Mouse (Mus musculus) cerebellum, adult 9-10 months (tissue): ENCODE measurements at regions not wholly inside any gene's neighbourhood (a gene's known extent, or its start where the extent isn't known, plus 50 kb on each side); places are given as distances from the start of the nearest gene placed in this dataset.
A peak's percentile ranks its signal among the peaks of the same experiment; 100 is the strongest.

Experiments used
- DNase-seq: peaks from one replicate; pipeline ENCODE4 v3.0.0; 2022

- no peak for DNase-seq
Observed at GRCm38 (mm10) chr16:30652692-30653091, 53.2 kb downstream of the Fam43a start.

DNA sequence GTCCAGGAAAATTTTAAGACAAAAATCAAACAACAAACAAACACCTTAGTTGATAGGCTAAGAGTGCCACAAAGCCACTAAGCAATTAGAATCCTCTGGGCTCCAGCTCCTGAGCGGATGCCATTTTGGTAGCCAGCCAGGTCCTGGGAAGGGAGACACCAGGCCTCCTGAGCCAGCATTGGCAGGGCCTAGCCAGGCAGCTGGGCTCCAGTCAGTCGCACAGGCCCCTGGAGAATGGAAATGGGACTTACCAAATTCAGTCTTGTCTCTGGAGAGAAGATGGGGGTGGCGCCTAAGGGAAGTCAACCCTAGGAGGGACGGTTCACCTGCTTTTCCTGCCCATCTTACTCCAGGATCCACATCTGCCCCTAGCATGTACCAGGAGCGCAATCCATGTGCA, 54.3 kb downstream of the Fam43a start:
- DNase-seq = peak; percentile 38

- no peak for DNase-seq
Observed at GRCm38 (mm10) chr16:30654226-30654625, 54.7 kb downstream of the Fam43a start.

DNA sequence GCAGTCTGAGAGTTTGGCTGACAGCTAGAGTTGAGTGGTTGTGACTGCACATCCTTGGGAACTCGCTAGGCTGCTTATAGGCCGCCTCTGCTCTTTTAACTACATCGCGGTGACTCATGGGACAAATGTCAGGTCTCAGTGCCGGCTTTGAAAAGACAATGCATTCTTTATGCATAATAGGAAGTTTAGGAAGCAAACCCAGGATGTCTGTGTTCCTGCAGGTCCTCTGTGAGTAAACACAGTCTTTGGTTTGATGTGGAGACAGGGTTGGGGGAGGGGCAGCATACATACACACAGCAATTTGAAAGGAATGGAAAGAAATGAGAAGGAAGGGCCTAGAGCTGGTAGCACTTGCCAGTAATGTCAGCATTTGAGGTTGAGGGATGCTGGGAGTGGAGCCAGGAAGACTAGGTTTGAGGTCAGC, 56.3 kb downstream of the Fam43a start:
- DNase-seq = no peak

GRCm38 (mm10) chr16:30656881-30657280, 57.4 kb downstream of the Fam43a start:
- no peak for DNase-seq

DNA sequence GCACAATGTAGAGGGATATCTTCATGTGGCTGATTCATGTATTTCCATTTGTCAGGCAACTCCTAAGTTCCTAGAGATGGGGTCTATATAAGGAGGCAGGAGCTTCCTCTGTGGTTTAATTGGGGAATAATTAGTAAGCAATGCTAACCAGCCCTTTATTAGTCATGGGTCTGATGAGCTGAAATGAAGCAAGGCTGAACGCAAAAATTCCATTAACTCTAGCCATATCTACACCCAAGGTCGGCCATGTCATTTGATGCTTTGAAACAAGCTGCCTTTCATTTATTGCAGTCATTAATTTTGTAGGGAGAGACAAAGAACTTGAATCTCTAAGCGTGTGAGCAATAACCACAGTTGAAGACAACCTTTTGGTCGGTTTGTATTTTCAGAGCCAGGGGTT, 59.4 kb downstream of the Fam43a start:
- no peak for DNase-seq

GRCm38 (mm10) chr16:30661086-30661977, 61.8 kb downstream of the Fam43a start:
- no peak for DNase-seq

DNA sequence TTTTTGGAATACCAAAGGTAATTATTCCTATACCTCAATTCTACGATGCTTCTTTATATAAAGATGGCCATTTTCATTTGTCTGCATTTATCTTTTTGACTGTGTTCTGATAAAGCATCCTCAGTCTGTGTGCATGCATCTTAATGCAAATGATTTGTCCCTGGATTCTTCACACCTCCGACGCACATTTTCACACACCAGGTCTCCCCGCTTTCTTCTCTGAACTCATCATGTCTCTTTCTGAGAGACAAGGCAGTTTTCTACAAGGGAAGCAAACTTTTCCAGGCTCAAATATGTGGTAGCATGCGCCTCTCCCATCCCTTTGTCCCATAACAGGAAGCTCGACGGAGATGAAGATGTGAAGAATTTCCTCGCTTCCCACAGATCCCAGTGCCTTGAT, 63.5 kb downstream of the Fam43a start:
- no peak for DNase-seq

- DNase-seq = no peak
Observed at GRCm38 (mm10) chr16:30663971-30664370, 64.4 kb downstream of the Fam43a start.

GRCm38 (mm10) chr16:30664433-30664832, 64.9 kb downstream of the Fam43a start:
- DNase-seq = no peak

DNA sequence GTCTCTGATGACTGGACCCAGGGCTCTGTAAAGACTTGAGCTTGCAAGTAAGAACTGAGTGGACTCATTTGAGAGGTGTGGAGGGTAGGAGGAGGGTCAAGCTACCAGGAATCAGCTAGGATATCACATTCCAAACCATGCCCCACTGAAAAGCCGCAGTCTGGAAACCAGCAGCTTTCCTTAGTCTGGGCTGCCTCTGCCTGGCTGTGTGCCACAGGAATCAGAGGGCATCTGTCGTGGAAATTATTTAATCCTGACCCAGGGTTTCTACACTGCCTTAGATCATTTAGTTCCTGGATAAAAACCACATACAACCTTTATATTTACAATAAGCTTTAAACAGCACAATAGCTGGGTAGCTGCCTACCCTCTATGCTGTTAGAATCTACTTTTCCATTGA, 66.4 kb downstream of the Fam43a start:
- no peak for DNase-seq

GRCm38 (mm10) chr16:30669883-30670282, 70.4 kb downstream of the Fam43a start:
- no peak for DNase-seq

GRCm38 (mm10) chr16:30671584-30671983, 72.1 kb downstream of the Fam43a start:
- no peak for DNase-seq

DNA sequence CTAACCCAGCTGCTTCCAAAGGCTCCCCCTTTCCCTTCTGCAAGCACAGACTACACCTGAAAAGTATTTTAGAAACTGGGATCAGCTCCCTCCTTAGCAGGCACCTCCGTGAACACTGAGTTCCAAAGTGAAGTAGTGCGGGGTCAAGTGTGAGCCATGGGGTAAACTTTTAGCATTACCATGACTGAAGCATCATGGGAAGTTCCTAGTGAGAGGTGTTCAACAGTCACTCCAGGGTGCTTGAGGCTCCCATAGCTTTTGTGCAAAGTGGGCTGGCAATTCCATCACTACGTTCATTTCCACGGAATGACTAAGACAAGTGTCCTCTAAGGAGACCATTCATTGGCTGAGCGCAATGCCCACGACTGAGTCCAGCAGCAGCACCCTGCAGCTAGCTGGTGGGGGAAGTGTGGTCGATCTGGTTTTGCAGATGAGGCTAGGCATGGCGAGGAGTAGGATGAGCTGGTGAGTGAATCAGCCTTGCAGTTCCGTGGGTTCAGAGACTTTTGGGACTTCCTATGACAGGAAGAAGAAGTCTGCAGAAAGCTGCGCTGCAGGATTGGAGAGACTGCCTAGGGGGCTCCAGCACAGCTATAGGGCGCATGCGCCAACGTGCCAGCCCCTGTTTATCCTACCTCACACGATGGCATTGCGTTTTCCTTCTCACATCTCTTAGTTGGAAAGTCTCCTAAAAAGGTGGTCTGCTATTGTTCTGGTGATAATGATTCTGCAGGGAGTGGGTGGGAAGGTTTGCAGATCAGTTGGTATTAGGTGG, 73.4 kb downstream of the Fam43a start:
- no peak for DNase-seq

GRCm38 (mm10) chr16:30673662-30674061, 74.1 kb downstream of the Fam43a start:
- DNase-seq = no peak

GRCm38 (mm10) chr16:30675829-30676228, 76.3 kb downstream of the Fam43a start:
- DNase-seq = no peak

- DNase-seq = no peak
Observed at GRCm38 (mm10) chr16:30677016-30677415, 77.5 kb downstream of the Fam43a start.

DNA sequence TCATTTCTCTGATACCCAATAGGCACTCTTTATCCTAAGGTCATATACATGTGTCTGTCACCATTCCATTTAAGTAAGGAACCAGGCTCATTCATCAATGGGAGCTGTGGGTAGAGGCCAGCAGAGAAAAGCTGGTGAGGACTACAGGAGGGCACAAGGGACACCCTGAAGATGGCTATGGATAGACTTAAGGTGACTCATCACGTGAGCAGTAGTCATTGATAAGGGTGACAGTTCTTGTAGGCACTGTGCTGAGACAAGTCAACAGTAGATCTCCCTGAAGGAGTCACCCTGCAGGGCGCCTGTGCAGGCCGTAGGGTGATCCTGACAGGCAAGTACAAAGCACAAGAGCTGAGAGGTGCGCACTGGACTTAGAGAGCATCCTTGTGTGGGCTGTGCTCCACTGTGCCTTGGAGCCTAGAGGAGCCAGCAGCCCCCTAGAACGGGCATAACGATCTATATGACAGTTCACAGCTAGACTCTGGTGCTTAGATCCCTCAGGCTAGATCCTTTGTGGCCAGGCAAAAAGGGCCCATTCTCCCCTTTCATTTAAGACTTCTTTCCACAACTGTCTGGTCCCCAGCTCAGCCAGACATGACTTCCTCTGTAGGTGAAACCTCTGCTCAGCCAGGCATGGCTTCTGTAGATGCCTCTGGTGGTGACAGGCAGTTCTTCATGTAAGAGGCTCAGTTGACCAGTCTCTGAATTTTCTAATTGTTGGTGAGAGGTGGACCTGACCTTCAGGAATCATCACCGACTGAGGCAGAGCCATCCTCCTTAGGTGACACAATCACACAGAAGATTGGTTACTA, 78.6 kb downstream of the Fam43a start:
- DNase-seq = no peak

DNA sequence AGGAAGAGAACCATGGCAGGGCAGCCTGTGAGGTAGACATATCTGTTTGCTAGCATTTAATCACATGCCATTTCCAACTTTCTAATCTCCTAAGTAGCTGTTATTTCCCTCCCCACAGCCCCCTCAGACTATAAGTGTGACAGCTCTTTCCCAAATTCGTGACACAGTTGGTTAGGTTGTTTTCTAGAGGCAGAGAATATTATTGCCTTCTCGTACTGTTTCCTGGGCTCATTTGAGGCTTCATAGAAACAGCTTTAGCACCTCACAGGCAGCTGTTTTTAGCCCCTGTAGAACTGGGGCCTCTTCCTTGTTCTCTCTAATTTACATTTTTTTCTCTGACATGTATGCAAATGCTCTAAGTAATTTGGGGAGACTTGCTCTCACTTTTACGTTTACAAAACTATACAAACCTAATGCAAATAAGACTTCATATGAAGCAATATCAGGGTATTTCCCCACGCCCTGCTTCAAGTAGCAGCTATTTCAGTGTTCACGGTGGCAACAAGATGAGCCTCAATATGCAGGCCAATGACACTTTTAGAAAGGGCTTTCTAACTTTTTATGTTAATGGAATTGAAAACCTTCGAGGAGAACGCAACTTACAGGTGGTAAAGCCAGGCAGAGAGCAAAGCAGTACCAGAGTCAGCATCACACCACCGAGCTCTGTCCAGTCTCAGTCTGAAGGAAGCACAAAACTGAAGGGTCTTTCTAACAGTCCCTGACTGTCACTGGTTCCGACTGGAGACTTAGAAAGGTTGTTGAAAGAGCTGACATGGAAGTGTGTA, 79.4 kb downstream of the Fam43a start:
- no peak for DNase-seq

GRCm38 (mm10) chr16:30679493-30679811, 79.9 kb downstream of the Fam43a start:
- no peak for DNase-seq

GRCm38 (mm10) chr16:30681421-30681820, 81.9 kb downstream of the Fam43a start:
- no peak for DNase-seq

- peak; percentile 11 for DNase-seq
Observed at GRCm38 (mm10) chr16:30683986-30684385, 84.5 kb downstream of the Fam43a start.

DNA sequence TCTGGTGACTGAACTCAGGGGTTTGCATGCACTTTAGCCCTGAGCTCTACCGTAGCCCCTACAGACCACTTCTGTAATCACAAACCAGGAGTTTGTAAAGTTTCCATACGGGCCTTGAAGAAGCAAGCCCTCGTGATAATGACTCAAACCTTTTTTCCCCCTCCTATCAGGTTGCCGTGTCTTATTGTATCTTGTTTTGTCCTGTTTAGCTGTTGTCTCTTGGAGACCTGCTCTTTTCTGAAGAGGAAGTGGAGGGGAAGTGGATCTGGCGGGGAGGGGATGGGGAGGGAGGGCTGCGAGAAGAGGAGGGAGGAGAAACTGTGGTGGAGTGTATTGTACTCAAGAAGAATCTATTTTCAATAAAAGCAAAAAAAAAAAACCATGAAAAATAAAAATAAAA, 87.0 kb downstream of the Fam43a start:
- DNase-seq = no peak
